Mouse (Mus musculus): ENCODE results near the gene Prm2. TPM values are rescaled to one million over a fixed set of nuclear protein-coding genes. Genes with fewer than 3 reads are reported as not detected.
A peak's percentile ranks its signal among the peaks of the same experiment; 100 is the strongest.

Prm2 gene
- polyA plus RNA-seq, 1 experiment from 2014 or later: not detected

DNA sequence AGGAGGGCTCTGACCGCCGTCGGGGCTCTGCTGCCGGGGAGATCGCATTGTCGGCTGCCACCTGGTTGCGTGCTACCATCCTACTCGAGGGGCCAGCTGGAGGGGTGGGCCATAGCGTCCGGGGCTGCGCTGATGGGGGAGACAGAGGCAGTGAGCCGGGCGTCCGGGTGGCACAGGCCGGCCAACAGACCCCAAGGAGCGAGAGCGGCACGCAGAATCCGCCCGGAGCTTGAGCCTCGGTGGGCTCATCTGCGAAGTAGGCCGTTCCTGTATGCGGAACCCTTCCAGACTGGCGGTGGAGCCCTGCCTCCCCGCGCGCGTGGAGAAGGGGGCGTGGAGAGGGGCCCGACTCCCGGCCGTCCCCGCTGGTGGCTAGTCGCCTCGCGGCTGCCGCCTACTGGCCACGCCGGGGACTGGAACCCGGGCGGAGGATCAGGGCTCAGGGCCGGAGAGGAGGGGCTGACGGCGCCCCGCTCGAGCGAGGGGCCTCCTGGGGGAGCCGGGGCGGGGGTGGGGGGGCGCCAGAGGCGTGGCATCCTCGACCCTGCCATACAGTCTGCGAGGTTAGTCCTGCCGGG is 11.1 kb downstream of the Prm2 start:
- no peaks in the 10 kb centered on the region for H3K36me3 ChIP-seq
- no peaks in the 10 kb centered on the region for H3K27me3 ChIP-seq
- peak overlapping the region; percentile 98 for H3K27ac ChIP-seq
- H3K9me3 ChIP-seq: no peaks in the 10 kb centered on the region
- ATAC-seq (ENCODE audit: insufficient number of reproducible peaks, insufficient read depth, low FRiP score, low TSS enrichment): peak; percentile 86
- H3K4me3 ChIP-seq: peak overlapping the region; percentile 52
- under 1% methylated on average over 54 of the region's 55 CpGs for WGBS
- H3K4me1 ChIP-seq: peaks cover 30% of the 10 kb centered on the region
- peak overlapping the region; percentile 98 for H3K4me2 ChIP-seq (replicated peaks)
- peak overlapping the region; percentile 79 for H3K9ac ChIP-seq

DNA sequence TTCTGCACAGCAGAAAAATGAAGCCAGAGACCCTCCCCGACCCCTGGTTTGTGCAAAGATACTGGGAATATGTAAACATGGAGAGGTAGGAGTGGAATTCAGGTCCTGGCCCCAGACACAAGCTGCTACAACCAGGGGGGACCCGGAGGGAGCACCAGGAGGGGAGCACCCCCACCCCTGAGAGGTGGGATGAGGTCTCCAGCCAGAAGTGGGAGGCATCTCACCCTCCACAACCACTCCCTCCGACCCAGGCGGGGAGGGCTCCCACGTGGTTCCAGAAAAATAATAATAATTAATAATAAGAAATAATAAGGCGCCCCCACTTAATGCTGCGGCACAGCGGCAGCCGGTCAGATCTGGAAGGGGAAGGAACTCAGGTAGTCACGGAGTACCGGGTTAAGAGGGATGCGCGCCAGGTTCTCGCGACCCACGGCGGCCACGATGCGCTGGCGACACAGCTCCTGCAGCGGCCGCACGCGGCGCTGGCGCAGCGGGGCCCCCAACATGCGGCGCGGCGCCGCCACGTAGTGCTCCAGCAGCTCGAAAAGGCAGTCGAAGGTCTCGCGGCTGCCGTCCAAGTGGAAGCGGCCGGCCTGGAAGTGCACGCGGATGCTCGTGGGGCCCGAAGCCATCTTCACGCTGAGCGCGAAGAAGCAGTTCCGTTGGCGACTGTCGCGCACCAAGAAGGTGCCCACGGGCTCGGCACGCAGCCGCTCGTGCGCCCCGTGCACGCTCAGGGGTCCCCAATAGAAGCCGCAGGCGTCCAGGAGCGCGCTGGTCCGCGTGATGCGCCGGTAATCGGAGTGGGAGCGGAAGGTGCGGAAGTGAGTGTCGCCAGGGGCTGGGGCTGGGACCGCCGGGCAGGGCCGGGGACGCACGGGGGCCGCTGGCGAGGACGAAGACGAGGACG is 11.8 kb downstream of the Prm2 start:
- WGBS: 3% methylated on average over 81 of the region's 81 CpGs
- Histone ChIP-seq H3K36me3 (no peaks in the 10 kb centered on the region), H3K27ac (peak overlapping the region; percentile 98), H3K4me3 (peak overlapping the region; percentile 52), H3K9ac (peak overlapping the region; percentile 79), H3K9me3 (no peaks in the 10 kb centered on the region), H3K4me1 (peaks cover 30% of the 10 kb centered on the region), H3K27me3 (no peaks in the 10 kb centered on the region), H3K4me2 (replicated peaks) (peak overlapping the region; percentile 98)
- ATAC-seq (ENCODE audit: insufficient number of reproducible peaks, insufficient read depth, low FRiP score, low TSS enrichment): no peak

DNA sequence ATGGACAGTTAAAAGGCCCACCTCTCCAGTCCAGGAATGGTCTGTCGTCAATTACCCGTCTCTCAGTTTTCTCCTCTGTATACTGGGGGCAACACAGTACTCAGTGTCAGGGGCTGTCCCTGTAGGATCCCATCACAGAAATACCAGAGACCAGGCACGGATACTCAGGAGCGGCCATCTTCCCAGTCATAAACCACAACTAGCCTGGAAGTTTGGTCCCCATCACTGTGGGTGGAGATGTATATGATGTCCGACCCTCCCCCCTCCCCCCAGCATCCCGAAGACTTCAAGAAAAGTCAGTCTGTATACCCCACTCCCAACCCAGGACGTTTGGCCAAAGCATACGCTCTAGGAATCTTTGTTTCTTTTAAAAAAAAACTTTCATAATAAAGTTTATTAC is 12.5 kb downstream of the Prm2 start:
- no peaks in the 10 kb centered on the region for H3K27me3 ChIP-seq
- H3K4me2 ChIP-seq (replicated peaks): peak overlapping the region; percentile 98
- H3K36me3 ChIP-seq: no peaks in the 10 kb centered on the region
- no peaks in the 10 kb centered on the region for H3K9me3 ChIP-seq
- 52% methylated on average over 8 of the region's 8 CpGs for WGBS
- H3K9ac ChIP-seq: peak overlapping the region; percentile 79; the same call in 1 of the 2 replicates
- H3K27ac ChIP-seq: no peak overlapping the region
- no peak for ATAC-seq (ENCODE audit: insufficient number of reproducible peaks, insufficient read depth, low FRiP score, low TSS enrichment)
- H3K4me3 ChIP-seq: peak overlapping the region; percentile 52
- H3K4me1 ChIP-seq: peaks cover 30% of the 10 kb centered on the region

DNA sequence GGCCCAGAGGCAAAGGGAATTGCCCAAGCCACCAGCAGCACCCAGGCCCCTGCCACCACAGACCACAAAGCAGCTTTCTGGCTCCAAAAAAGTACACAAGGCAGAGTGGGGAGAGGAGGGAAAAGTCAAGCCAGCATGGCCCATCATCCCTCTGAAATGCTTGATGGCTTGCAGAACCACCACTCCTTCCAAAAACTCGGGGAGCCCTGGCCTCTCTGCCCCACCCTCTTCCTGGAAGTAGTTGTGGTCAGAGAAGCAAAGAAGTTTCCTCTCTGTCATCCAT is 12.8 kb downstream of the Prm2 start:
- 35% methylated on average over 1 of the region's 1 CpGs for WGBS
- Histone ChIP-seq H3K27ac (peak overlapping the region; percentile 78; the same call in 1 of the 2 replicates), H3K4me3 (peak overlapping the region; percentile 52), H3K36me3 (no peaks in the 10 kb centered on the region), H3K27me3 (no peaks in the 10 kb centered on the region), H3K4me1 (peaks cover 30% of the 10 kb centered on the region), H3K4me2 (replicated peaks) (peak overlapping the region; percentile 98), H3K9ac (0 out of 2 replicates have a peak overlapping the region, but pooled peaks have one; percentile 28), H3K9me3 (no peaks in the 10 kb centered on the region)
- ATAC-seq (ENCODE audit: insufficient number of reproducible peaks, insufficient read depth, low FRiP score, low TSS enrichment): no peak

DNA sequence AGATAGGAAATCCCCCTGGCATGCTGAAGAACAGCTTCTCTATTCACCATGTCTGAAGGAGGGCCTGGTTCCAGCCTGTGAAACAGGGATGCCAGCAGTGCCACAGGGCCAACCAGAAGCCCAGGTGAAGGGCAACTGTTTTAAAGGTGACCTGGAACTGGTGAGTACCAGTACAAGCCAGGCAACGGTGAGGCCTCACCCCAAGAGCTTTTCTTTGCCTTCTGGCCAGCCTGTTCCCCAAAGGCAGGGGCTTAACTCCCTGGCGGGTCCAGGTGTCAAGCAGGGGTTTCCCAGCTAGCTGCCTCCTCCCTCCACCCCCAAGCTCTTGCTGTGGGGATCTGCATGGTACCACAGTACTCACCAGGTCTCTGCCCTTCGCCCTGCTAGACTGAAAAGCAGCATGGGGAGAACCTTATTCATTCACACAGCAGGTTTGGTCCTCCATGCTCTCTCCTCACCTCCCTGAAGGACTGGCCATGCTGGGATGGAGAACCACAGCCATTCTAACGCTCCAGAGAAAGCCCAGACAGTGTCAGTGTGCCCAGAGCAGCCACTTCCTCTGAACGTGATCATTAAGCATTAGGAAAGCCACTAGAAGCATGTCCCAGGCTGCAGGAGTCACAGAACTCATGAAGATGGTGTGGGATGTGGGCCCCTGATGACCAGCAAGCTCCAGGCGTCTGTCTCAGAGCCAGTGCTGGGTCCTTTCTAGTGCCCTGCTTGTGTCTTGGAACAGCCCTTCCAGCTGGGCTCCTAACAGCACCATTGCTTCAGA is 13.4 kb downstream of the Prm2 start:
- Histone ChIP-seq H3K4me3 (peak overlapping the region; percentile 52; the same call in 1 of the 2 replicates), H3K4me2 (replicated peaks) (peak overlapping the region; percentile 98), H3K4me1 (peaks cover 30% of the 10 kb centered on the region), H3K27ac (peak overlapping the region; percentile 78), H3K9me3 (no peaks in the 10 kb centered on the region), H3K36me3 (no peaks in the 10 kb centered on the region), H3K27me3 (no peaks in the 10 kb centered on the region), H3K9ac (0 out of 2 replicates have a peak overlapping the region, but pooled peaks have one; percentile 28)
- WGBS: 41% methylated on average over 6 of the region's 6 CpGs
- ATAC-seq (ENCODE audit: insufficient number of reproducible peaks, insufficient read depth, low FRiP score, low TSS enrichment): no peak

DNA sequence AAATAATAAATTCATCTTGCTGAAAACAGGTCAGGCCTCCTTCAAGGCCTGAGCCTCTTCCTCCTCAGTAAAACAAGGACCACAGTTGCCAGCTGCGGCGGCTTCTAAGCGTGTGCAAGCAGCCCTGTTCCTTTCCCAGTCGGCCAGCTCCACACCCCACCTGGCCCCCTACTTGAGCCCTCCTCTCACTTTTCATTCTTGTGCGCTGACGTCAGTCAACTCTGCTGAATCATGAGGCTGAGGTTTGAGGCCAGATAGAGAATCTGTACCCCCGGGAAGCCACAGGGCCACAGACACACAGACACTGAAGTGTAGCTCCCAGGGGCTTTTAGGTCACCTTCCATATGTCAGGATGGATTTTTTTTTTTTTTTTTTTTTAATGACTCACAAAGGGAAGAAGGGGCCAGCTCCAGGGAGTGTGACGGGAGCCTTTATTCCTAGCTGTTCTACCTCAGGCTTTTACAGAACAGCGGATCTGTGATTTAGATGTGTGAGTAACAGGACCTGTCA is 14.0 kb downstream of the Prm2 start:
- Histone ChIP-seq H3K9ac (no peak overlapping the region), H3K4me2 (replicated peaks) (peak overlapping the region; percentile 98), H3K36me3 (no peaks in the 10 kb centered on the region), H3K4me1 (peaks cover 30% of the 10 kb centered on the region), H3K9me3 (no peaks in the 10 kb centered on the region), H3K27me3 (no peaks in the 10 kb centered on the region), H3K27ac (peak overlapping the region; percentile 78), H3K4me3 (no peak overlapping the region)
- 24% methylated on average over 9 of the region's 9 CpGs for WGBS
- ATAC-seq (ENCODE audit: insufficient number of reproducible peaks, insufficient read depth, low FRiP score, low TSS enrichment): no peak

DNA sequence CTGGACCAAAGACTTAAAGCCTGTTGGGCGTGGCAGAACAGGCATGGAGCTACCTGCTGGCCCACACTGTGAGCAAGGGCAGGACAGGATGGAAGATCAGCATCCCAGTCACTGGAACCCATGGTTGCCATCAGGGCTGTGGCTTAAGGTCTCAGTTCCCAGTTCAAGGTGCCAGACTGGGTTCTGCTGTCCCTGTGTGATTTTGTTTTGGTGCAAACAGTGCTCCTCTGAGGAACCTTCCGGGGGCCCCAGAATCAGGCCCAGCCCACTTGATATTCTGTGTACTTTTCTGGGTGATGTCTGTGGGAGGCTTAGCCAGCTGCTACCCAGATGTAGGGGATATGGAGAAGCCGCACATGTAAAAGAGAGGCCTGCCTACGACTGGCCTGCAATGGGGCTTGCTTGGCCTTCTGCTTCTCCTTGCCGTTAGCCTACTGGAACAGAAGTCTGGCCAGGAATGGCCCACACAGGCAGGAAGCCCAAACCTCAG is 15.3 kb downstream of the Prm2 start:
- peak overlapping the region; percentile 66 for H3K27ac ChIP-seq
- no peak overlapping the region for H3K9ac ChIP-seq

DNA sequence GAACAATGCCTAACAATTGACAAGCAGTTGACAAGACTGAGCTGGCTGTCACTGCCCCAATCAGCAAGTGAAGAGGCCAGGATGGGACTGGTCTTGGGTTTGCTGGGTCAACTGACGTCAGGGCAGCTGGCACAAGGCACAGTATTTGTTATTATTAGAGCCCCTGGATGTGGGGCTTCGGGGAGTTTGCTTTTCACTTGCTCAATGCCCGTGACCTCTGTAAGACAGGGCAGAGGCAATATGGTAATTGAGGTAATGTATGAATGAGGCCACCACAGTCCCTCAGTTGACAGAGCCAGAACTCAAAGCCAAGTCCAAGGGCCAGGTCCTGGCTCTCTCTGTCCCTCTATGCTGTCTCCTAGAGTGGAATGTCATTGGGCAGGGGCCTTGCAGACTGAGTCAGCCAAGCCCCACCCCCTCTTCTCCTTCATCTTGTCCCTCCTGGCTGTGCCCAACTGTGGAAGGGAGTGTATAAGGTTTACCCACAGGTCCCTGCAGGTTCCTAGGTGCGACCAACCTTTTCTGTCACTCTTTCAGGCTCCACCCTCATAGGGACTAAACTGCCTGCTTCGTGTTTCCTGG is 18.3 kb downstream of the Prm2 start:
- no peaks in the 10 kb centered on the region for H3K36me3 ChIP-seq
- H3K9ac ChIP-seq: no peak overlapping the region
- no peaks in the 10 kb centered on the region for H3K27me3 ChIP-seq
- peaks cover 18% of the 10 kb centered on the region for H3K4me1 ChIP-seq
- H3K9me3 ChIP-seq: no peaks in the 10 kb centered on the region
- H3K4me3 ChIP-seq: no peak overlapping the region
- WGBS: 68% methylated on average over 5 of the region's 5 CpGs
- no peak for ATAC-seq (ENCODE audit: insufficient number of reproducible peaks, insufficient read depth, low FRiP score, low TSS enrichment)
- no peak overlapping the region for H3K27ac ChIP-seq
- H3K4me2 ChIP-seq (replicated peaks): no peak overlapping the region

More for the DNA sequence above, 15.3 kb downstream of the Prm2 start:
- peaks cover 30% of the 10 kb centered on the region for H3K4me1 ChIP-seq
- H3K9me3 ChIP-seq: no peaks in the 10 kb centered on the region
- no peak overlapping the region for H3K4me2 ChIP-seq (replicated peaks)
- 60% methylated on average over 5 of the region's 5 CpGs for WGBS
- H3K4me3 ChIP-seq: no peak overlapping the region
- no peaks in the 10 kb centered on the region for H3K36me3 ChIP-seq
- ATAC-seq (ENCODE audit: insufficient number of reproducible peaks, insufficient read depth, low FRiP score, low TSS enrichment): no peak
- no peaks in the 10 kb centered on the region for H3K27me3 ChIP-seq

DNA sequence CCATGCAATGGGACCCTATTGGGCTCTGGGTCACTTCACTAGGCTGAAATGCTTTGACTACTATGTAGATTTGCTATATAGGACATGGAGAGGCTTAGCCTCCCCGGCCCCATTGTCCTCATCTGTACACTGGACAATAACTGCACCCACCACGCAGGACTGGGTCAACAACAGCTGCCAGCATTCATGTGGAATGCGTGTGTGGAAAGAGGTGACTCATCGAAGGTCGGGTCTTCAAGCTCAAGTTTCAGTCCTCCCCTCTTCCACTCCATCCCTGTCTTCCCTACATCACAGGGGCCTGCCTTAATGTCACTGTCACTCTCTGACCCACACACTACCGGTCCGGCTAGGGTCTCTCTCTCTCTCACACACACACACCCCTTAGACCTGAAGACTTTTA is 19.6 kb downstream of the Prm2 start:
- H3K9me3 ChIP-seq: no peaks in the 10 kb centered on the region
- H3K27ac ChIP-seq: no peak overlapping the region
- no peak overlapping the region for H3K4me3 ChIP-seq
- H3K4me1 ChIP-seq: peaks cover 5% of the 10 kb centered on the region
- no peaks in the 10 kb centered on the region for H3K36me3 ChIP-seq
- no peak overlapping the region for H3K4me2 ChIP-seq (replicated peaks)
- ATAC-seq (ENCODE audit: insufficient number of reproducible peaks, insufficient read depth, low FRiP score, low TSS enrichment): no peak
- 50% methylated on average over 7 of the region's 7 CpGs for WGBS
- H3K27me3 ChIP-seq: no peaks in the 10 kb centered on the region
- H3K9ac ChIP-seq: no peak overlapping the region

DNA sequence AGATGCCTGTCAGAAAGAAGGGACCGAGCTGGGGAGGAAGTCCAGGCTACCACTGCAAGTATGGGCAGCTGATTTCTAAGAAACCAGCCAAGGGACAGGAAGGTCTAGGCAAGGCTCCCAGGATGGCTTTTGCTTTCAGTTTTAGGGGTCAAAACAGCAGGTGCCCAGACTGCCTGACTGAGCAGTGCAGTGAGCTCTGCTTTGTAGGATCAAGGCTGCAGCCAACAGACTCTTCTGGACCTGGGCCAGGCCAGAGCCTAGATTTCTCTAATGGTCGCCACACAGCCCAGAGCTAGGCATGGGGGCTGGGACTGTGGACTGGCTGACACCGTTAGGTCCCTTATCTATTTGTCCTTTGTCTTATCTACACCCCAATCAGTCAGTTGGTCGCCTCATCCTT is 21.2 kb downstream of the Prm2 start:
- Histone ChIP-seq H3K27me3 (no peaks in the 10 kb centered on the region), H3K4me2 (replicated peaks) (no peak overlapping the region), H3K4me3 (no peak overlapping the region), H3K9me3 (no peaks in the 10 kb centered on the region), H3K36me3 (no peaks in the 10 kb centered on the region), H3K4me1 (peaks cover 8% of the 10 kb centered on the region; the same call in 1 of the 2 replicates), H3K9ac (no peak overlapping the region), H3K27ac (no peak overlapping the region)
- 71% methylated on average over 4 of the region's 4 CpGs for WGBS
- no peak for ATAC-seq (ENCODE audit: insufficient number of reproducible peaks, insufficient read depth, low FRiP score, low TSS enrichment)

DNA sequence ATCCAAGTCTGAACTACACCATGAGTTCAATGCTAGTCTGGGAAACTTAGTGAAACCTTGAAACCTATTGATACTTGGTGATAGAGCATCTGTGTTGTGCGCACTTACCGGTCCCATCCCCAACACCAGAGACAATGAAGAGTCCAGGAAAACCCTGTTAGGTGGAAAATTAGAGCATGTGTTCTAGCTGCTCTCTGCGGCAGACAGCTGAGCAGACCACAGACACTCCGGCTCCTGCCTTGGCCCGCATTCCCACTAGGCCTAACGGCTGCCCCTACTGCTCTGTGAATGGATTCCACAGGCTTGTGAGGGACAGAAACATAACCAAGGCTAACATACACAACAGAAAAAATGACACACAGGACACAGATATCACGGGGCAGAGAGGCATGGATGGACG is 22.4 kb downstream of the Prm2 start:
- Histone ChIP-seq H3K27me3 (0 out of 2 replicates have a peak, but pooled peaks cover 3% of the 10 kb centered on the region), H3K4me3 (no peak overlapping the region), H3K4me1 (peaks cover 11% of the 10 kb centered on the region; the same call in 1 of the 2 replicates), H3K9me3 (no peaks in the 10 kb centered on the region), H3K27ac (no peak overlapping the region), H3K36me3 (no peaks in the 10 kb centered on the region), H3K4me2 (replicated peaks) (no peak overlapping the region), H3K9ac (no peak overlapping the region)
- no peak for ATAC-seq (ENCODE audit: insufficient number of reproducible peaks, insufficient read depth, low FRiP score, low TSS enrichment)
- 85% methylated on average over 8 of the region's 8 CpGs for WGBS

All from embryonic facial prominence, embryonic 12.5 days (tissue).